Mouse (Mus musculus): ENCODE measurements around the gene Sntg2. TPM values are rescaled to one million over a fixed set of nuclear protein-coding genes. Genes with fewer than 3 reads are reported as not detected.

The Sntg2 gene
- total RNA-seq (2021), result 1 to 10 TPM; 7.9 to 8.4 TPM
- long read RNA-seq, experiment 1, partial matches to known transcripts, result 2 of 6 reads
- long read RNA-seq, experiment 1, other reads (novel, unspliced or antisense), result 1 of 6 reads
- long read RNA-seq, experiment 2, partial matches to known transcripts, result 0 of 5 reads
- long read RNA-seq, experiment 2, other reads (novel, unspliced or antisense), result 2 of 5 reads

GRCm38 (mm10) chr12:30372933-30373501 is at the start of gene Sntg2:
Gene Sntg2 (minus strand): TSS chr12:30373375.
- peak; percentile 71 to 77 for DNase-seq (ENCODE audit: extremely low spot score in 1 of 2, low spot score in 2 of 2)
- Histone ChIP-seq H3K27ac (peak within 1 kb of the TSS; percentile 80), H3K4me3 (peak within 1 kb of the TSS; percentile 67)
- TF ChIP-seq CTCF (IDR thresholded peaks at IDR 0.05), result peak; percentile 22
- intact Hi-C loops (cut with DNase I), result loop anchor here (5.0 kb wide), 2 partner anchors 121 to 446 kb away; no protein-coding TSS in a partner anchor

- no peak for TF ChIP-seq CTCF (IDR thresholded peaks at IDR 0.05)
- H3K27ac ChIP-seq, result no peak overlapping the region
- intact Hi-C loops (cut with DNase I), result no loop called here
- DNase-seq (ENCODE audit: extremely low spot score in 1 of 2, low spot score in 2 of 2), result no peak
- no peak overlapping the region for H3K4me3 ChIP-seq
These were observed 43.4 kb upstream of the Sntg2 start for GRCm38 (mm10) chr12:30416547-30416946.

- intact Hi-C loops (cut with DNase I), result no loop called here
- Histone ChIP-seq H3K4me3 (no peak overlapping the region), H3K27ac (no peak overlapping the region)
- TF ChIP-seq CTCF (IDR thresholded peaks at IDR 0.05), result no peak
- DNase-seq (ENCODE audit: extremely low spot score in 1 of 2, low spot score in 2 of 2), result no peak
These were observed 42.8 kb upstream of the Sntg2 start for GRCm38 (mm10) chr12:30415981-30416380.

GRCm38 (mm10) chr12:30402651-30403050 is 29.5 kb upstream of the Sntg2 start:
- H3K27ac ChIP-seq, result no peak overlapping the region
- intact Hi-C loops (cut with DNase I), result no loop called here
- H3K4me3 ChIP-seq, result no peak overlapping the region
- no peak for TF ChIP-seq CTCF (IDR thresholded peaks at IDR 0.05)
- no peak for DNase-seq (ENCODE audit: extremely low spot score in 1 of 2, low spot score in 2 of 2)

GRCm38 (mm10) chr12:30400531-30400930 is 27.4 kb upstream of the Sntg2 start:
- Histone ChIP-seq H3K4me3 (no peak overlapping the region), H3K27ac (no peak overlapping the region)
- intact Hi-C loops (cut with DNase I), result no loop called here
- no peak for DNase-seq (ENCODE audit: extremely low spot score in 1 of 2, low spot score in 2 of 2)
- no peak for TF ChIP-seq CTCF (IDR thresholded peaks at IDR 0.05)

GRCm38 (mm10) chr12:30400114-30400513 is 26.9 kb upstream of the Sntg2 start:
- Histone ChIP-seq H3K4me3 (no peak overlapping the region), H3K27ac (no peak overlapping the region)
- DNase-seq (ENCODE audit: extremely low spot score in 1 of 2, low spot score in 2 of 2), result no peak
- intact Hi-C loops (cut with DNase I), result no loop called here
- no peak for TF ChIP-seq CTCF (IDR thresholded peaks at IDR 0.05)

GRCm38 (mm10) chr12:30372293-30372692 is 882 bp downstream of the Sntg2 start:
- no peak for DNase-seq (ENCODE audit: extremely low spot score in 1 of 2, low spot score in 2 of 2)
- intact Hi-C loops (cut with DNase I), result loop anchor here (5.0 kb wide), 2 partner anchors 120 to 445 kb away; no protein-coding TSS in a partner anchor
- peak overlapping the region; percentile 67 for H3K4me3 ChIP-seq
- peak overlapping the region; percentile 80; the same call in 1 of the 2 replicates for H3K27ac ChIP-seq
- no peak for TF ChIP-seq CTCF (IDR thresholded peaks at IDR 0.05)

GRCm38 (mm10) chr12:30369786-30370185 is 3.4 kb downstream of the Sntg2 start:
- peak; percentile 95 for TF ChIP-seq CTCF (IDR thresholded peaks at IDR 0.05)
- intact Hi-C loops (cut with DNase I), result loop anchor here (1.0 to 5.0 kb wide), 6 partner anchors 117 to 442 kb away; no protein-coding TSS in a partner anchor
- DNase-seq (ENCODE audit: extremely low spot score in 1 of 2, low spot score in 2 of 2), result peak; percentile 83 to 91
- H3K27ac ChIP-seq, result no peak overlapping the region
- H3K4me3 ChIP-seq, result no peak overlapping the region

- intact Hi-C loops (cut with DNase I), result loop anchor here (1.0 kb wide), 2 partner anchors 169 to 241 kb away; no protein-coding TSS in a partner anchor
- no peak overlapping the region for H3K27ac ChIP-seq
- no peak for TF ChIP-seq CTCF (IDR thresholded peaks at IDR 0.05)
- no peak overlapping the region for H3K4me3 ChIP-seq
- DNase-seq (ENCODE audit: extremely low spot score in 1 of 2, low spot score in 2 of 2), result no peak
These were observed 4.0 kb downstream of the Sntg2 start for GRCm38 (mm10) chr12:30369141-30369540.

GRCm38 (mm10) chr12:30362306-30362705 is 10.9 kb downstream of the Sntg2 start:
- no peak for TF ChIP-seq CTCF (IDR thresholded peaks at IDR 0.05)
- no peak for DNase-seq (ENCODE audit: extremely low spot score in 1 of 2, low spot score in 2 of 2)
- intact Hi-C loops (cut with DNase I), result no loop called here

GRCm38 (mm10) chr12:30357666-30358065 is 15.5 kb downstream of the Sntg2 start:
- H3K4me3 ChIP-seq, result no peak overlapping the region
- intact Hi-C loops (cut with DNase I), result no loop called here
- TF ChIP-seq CTCF (IDR thresholded peaks at IDR 0.05), result no peak
- H3K27ac ChIP-seq, result no peak overlapping the region
- DNase-seq (ENCODE audit: extremely low spot score in 1 of 2, low spot score in 2 of 2), result no peak

More at GRCm38 (mm10) chr12:30362306-30362705, 10.9 kb downstream of the Sntg2 start:
- H3K27ac ChIP-seq, result no peak overlapping the region
- no peak overlapping the region for H3K4me3 ChIP-seq

- no peak for DNase-seq (ENCODE audit: extremely low spot score in 1 of 2, low spot score in 2 of 2)
- Histone ChIP-seq H3K27ac (no peak overlapping the region), H3K4me3 (no peak overlapping the region)
- intact Hi-C loops (cut with DNase I), result no loop called here
- TF ChIP-seq CTCF (IDR thresholded peaks at IDR 0.05), result no peak
These were observed 20.8 kb downstream of the Sntg2 start for GRCm38 (mm10) chr12:30352393-30352792.

Measured in left cerebral cortex, adult 2 months (tissue).